Mouse (Mus musculus): ENCODE results near the gene Gja6. TPM values are rescaled to one million over a fixed set of nuclear protein-coding genes. Genes with fewer than 3 reads are reported as not detected.

Gene Gja6
- total RNA-seq (2023), result not detected

DNA sequence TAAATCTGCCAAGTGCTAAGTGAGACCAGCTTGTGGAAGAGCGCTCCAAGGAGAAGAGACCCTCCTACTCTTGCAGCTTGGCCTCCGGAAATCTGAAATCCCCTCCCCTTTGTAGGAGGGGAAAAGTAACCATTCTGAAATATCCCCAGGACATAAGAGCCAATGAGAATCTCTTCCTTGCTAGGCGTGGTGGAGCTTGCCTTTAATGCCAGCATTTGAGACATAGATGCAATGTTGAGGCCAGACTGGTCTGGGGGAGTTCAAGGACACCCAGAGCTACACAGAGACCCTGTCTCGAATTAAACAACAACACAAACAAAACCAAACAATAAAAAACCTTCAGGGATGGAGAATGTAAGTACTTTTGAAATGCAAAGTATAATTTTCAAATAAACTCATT, at the start of gene Gja6:
Gene Gja6 (minus strand): TSS at position 101 of the 400 bp plus-strand sequence.

Other genes starting within 250 kb of the Gja6 start
- gene Ppef1, start 171.3 kb downstream of the Gja6 start, total RNA-seq (2023), result not detected
- gene Rs1, start 139.0 kb downstream of the Gja6 start, total RNA-seq (2023), result not detected
- gene Cdkl5, start 87.7 kb upstream of the Gja6 start, total RNA-seq (2023), result under 1 TPM; 0.64 to 0.73 TPM
- gene Scml2, start 210.1 kb upstream of the Gja6 start, total RNA-seq (2023), result 1 to 10 TPM; 1.2 TPM